In the genomic region with DNA sequence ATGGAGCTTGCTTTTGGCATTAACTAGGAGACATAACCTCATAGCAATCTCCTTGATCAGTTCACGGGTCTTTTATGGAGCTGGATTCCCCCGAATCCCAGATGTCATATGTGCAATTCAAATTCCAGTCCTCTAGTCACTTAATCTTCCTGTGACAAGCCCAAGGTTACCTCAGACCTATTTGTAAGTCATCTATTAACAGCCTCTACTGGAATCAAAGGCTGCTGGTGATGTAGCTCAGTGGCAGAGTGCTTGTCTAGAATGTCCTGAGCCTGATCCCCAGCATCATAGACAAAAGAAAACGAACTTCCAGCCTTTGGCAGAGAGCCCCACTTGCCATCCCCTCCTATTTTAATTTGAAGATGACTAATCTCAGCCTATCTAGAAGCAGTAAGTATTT, we compare ENCODE assay signal across 33 mouse cellular contexts.
"Had no signal": no experiment of that assay in that cellular context is flagged by ENCODE, and none has a peak within 500 bp of the region (broad histone marks: within the 10 kb centered on the region; RNA-seq: fewer than 3 reads in every experiment).

No protein-coding gene starts in this region.

- H3K4me3 ChIP-seq: heart, embryonic 10.5 days; heart, embryonic 12.5 days; heart, embryonic 13.5 days; heart, embryonic 15.5 days; hindbrain, embryonic 10.5 days; hindbrain, embryonic 12.5 days; hindbrain, embryonic 13.5 days; hindbrain, embryonic 15.5 days; intestine, embryonic 15.5 days; kidney, embryonic 15.5 days; layer of hippocampus, adult 2 months; left cerebral cortex, adult 2 months had no signal

- H3K36me3 ChIP-seq: heart, embryonic 10.5 days; heart, embryonic 12.5 days; heart, embryonic 13.5 days; heart, embryonic 15.5 days; hindbrain, embryonic 10.5 days; hindbrain, embryonic 12.5 days; hindbrain, embryonic 13.5 days; hindbrain, embryonic 15.5 days; intestine, embryonic 15.5 days; kidney, embryonic 15.5 days had no signal

- H3K9ac ChIP-seq: heart, embryonic 12.5 days; heart, embryonic 13.5 days; heart, embryonic 15.5 days; hindbrain, embryonic 12.5 days; hindbrain, embryonic 13.5 days; hindbrain, embryonic 14.5 days; hindbrain, embryonic 15.5 days; intestine, embryonic 15.5 days; kidney, embryonic 15.5 days had no signal

- H3K27ac ChIP-seq: heart, embryonic 10.5 days; heart, embryonic 13.5 days; heart, embryonic 15.5 days; hindbrain, embryonic 10.5 days; hindbrain, embryonic 12.5 days; hindbrain, embryonic 13.5 days; hindbrain, embryonic 14.5 days; hindbrain, embryonic 15.5 days; hindbrain, postnatal 0 days; intestine, embryonic 15.5 days; kidney, embryonic 15.5 days; layer of hippocampus, adult 2 months; left cerebral cortex, adult 2 months had no signal

- DNase-seq: heart, postnatal 10 days; heart, postnatal 14 days; heart, postnatal 36 days; heart, postnatal 4 days; kidney, adult 18-20 months; kidney, adult 8-10 months; kidney, adult 9 months; kidney, postnatal 10 days; kidney, postnatal 14 days; kidney, postnatal 25 days; kidney, postnatal 36 days; kidney, postnatal 4 days; layer of hippocampus, adult 9-11 months; layer of hippocampus, postnatal 36 days had no signal

- ATAC-seq: hindbrain, embryonic 16.5 days; hindbrain, postnatal 0 days; inflammation-experienced regulatory T-cells, adult 6 months; intestine, embryonic 15.5 days; intestine, embryonic 16.5 days; intestine, postnatal 0 days had no signal

- H3K27me3 ChIP-seq: heart, embryonic 12.5 days; heart, embryonic 13.5 days; heart, embryonic 15.5 days; hindbrain, embryonic 12.5 days; hindbrain, embryonic 13.5 days; hindbrain, embryonic 15.5 days; intestine, embryonic 15.5 days; kidney, embryonic 15.5 days had no signal

- H3K4me1 ChIP-seq: heart, embryonic 10.5 days; heart, embryonic 12.5 days; heart, embryonic 13.5 days; heart, embryonic 15.5 days; hindbrain, embryonic 10.5 days; hindbrain, embryonic 12.5 days; hindbrain, embryonic 13.5 days; hindbrain, embryonic 15.5 days; intestine, embryonic 15.5 days; kidney, embryonic 15.5 days had no signal

- H3K4me2 ChIP-seq: heart, embryonic 11.5 days; heart, embryonic 12.5 days; heart, embryonic 13.5 days; heart, embryonic 15.5 days; hindbrain, embryonic 12.5 days; hindbrain, embryonic 13.5 days; hindbrain, embryonic 14.5 days; hindbrain, embryonic 15.5 days; intestine, embryonic 15.5 days; kidney, embryonic 15.5 days had no signal

- H3K9me3 ChIP-seq: heart, embryonic 10.5 days; heart, embryonic 12.5 days; heart, embryonic 13.5 days; heart, embryonic 15.5 days; hindbrain, embryonic 10.5 days; hindbrain, embryonic 12.5 days; hindbrain, embryonic 13.5 days; hindbrain, embryonic 15.5 days; intestine, embryonic 15.5 days; kidney, embryonic 15.5 days had no signal
